Mouse (Mus musculus) limb, embryonic 12.5 days (tissue): ENCODE data around the gene Sigirr. TPM values are rescaled to one million over a fixed set of nuclear protein-coding genes. Genes with fewer than 3 reads are reported as not detected.

ENCODE experiments used
- ATAC-seq: fragments of 200-750 bp; cut with Nextera tagmentation; 2 replicates; pipeline ENCODE4 v1.8.0; 2017; ENCODE audit warnings: low read depth, moderate TSS enrichment; ENCODE audit not compliant: insufficient number of reproducible peaks, insufficient read depth, low FRiP score, low TSS enrichment
- H3K27ac ChIP-seq: fragments of 300-500 bp; sonication (generic); 2 replicates; pipeline ENCODE4 v1.5.1; 2016; ENCODE audit warnings: mild to moderate bottlenecking, moderate library complexity
- H3K27me3 ChIP-seq: fragments of 300-500 bp; sonication (generic); 2 replicates; pipeline ENCODE4 v1.6.1; 2016; ENCODE audit warnings: mild to moderate bottlenecking, moderate library complexity
- H3K36me3 ChIP-seq: fragments of 300-500 bp; sonication (generic); 2 replicates; pipeline ENCODE4 v1.6.1; 2016; ENCODE audit warnings: mild to moderate bottlenecking, moderate library complexity
- H3K4me1 ChIP-seq: fragments of 300-500 bp; sonication (generic); replicated peaks from 2 replicates; pipeline ENCODE4 v1.6.1; 2016
- H3K4me2 ChIP-seq: fragments of 300-500 bp; sonication (generic); 2 replicates; pipeline ENCODE4 v1.6.1; 2016; ENCODE audit warnings: mild to moderate bottlenecking, moderate library complexity
- H3K4me3 ChIP-seq: fragments of 300-500 bp; sonication (generic); replicated peaks from 2 replicates; pipeline ENCODE4 v1.5.1; 2016; ENCODE audit warnings: mild to moderate bottlenecking
- H3K9ac ChIP-seq: fragments of 300-500 bp; sonication (generic); replicated peaks from 2 replicates; pipeline ENCODE4 v1.6.1; 2016; ENCODE audit warnings: mild to moderate bottlenecking, moderate library complexity
- H3K9me3 ChIP-seq: fragments of 300-500 bp; sonication (generic); 2 replicates; pipeline ENCODE4 v1.6.1; 2016; ENCODE audit warnings: mild to moderate bottlenecking, moderate library complexity
- WGBS: fragments of 180-500 bp; shearing (Covaris S2); methylation state at CpG from one replicate; pipeline ENCODE4 v1.1.7; 2016; 5-methylcytosine and 5-hydroxymethylcytosine counted together
- polyA plus RNA-seq: library from polyadenylated mRNA; unstranded; fragments of >200 nt; fragmentation: Nextera tagmentation; extraction: Ambion mirVana; gene quantifications from 2 replicates; pipeline ENCODE4 v1.2.1, GENCODE M21; 2016

Sigirr gene
- polyA plus RNA-seq, 1 experiment from 2014 or later = 2.5 TPM

GRCm38 (mm10) chr7:141096649-141097056, 3.7 kb downstream of the Sigirr start:
- Histone ChIP-seq H3K36me3 (no peaks in the 10 kb centered on the region), H3K4me3 (no peak overlapping the region), H3K27me3 (peaks cover 69% of the 10 kb centered on the region), H3K9ac (no peak overlapping the region), H3K4me2 (no peak overlapping the region), H3K9me3 (no peaks in the 10 kb centered on the region), H3K4me1 (peaks cover 21% of the 10 kb centered on the region; the same call in 1 of the 2 replicates), H3K27ac (no peak overlapping the region)
- ATAC-seq = no peak
- WGBS = 48% methylated on average over 6 of the region's 6 CpGs

- Histone ChIP-seq H3K9me3 (no peaks in the 10 kb centered on the region), H3K4me2 (no peak overlapping the region), H3K4me1 (peaks cover 21% of the 10 kb centered on the region; the same call in 1 of the 2 replicates), H3K36me3 (no peaks in the 10 kb centered on the region), H3K27me3 (peaks cover 69% of the 10 kb centered on the region), H3K4me3 (no peak overlapping the region), H3K9ac (no peak overlapping the region), H3K27ac (no peak overlapping the region)
- WGBS = 88% methylated on average over 6 of the region's 6 CpGs
- ATAC-seq = no peak
Measured at GRCm38 (mm10) chr7:141096021-141096420, 4.4 kb downstream of the Sigirr start.

GRCm38 (mm10) chr7:141094487-141095205, 5.7 kb downstream of the Sigirr start:
- no peak overlapping the region for H3K4me3 ChIP-seq
- 57% methylated on average over 15 of the region's 15 CpGs for WGBS
- no peaks in the 10 kb centered on the region for H3K36me3 ChIP-seq
- ATAC-seq = no peak
- no peak overlapping the region for H3K4me2 ChIP-seq
- no peak overlapping the region for H3K27ac ChIP-seq
- H3K4me1 ChIP-seq = peaks cover 13% of the 10 kb centered on the region; the same call in 1 of the 2 replicates
- H3K27me3 ChIP-seq = peaks cover 68% of the 10 kb centered on the region
- no peak overlapping the region for H3K9ac ChIP-seq
- H3K9me3 ChIP-seq = no peaks in the 10 kb centered on the region

GRCm38 (mm10) chr7:141093950-141094349, 6.4 kb downstream of the Sigirr start:
- H3K36me3 ChIP-seq = no peaks in the 10 kb centered on the region
- WGBS = 82% methylated on average over 6 of the region's 6 CpGs

GRCm38 (mm10) chr7:141092051-141092735, 8.2 kb downstream of the Sigirr start:
- Histone ChIP-seq H3K27me3 (peaks cover 68% of the 10 kb centered on the region), H3K27ac (no peak overlapping the region), H3K36me3 (no peaks in the 10 kb centered on the region), H3K4me3 (peak overlapping the region; percentile 9), H3K4me2 (peak overlapping the region; percentile 44), H3K9me3 (no peaks in the 10 kb centered on the region), H3K4me1 (peaks cover 22% of the 10 kb centered on the region), H3K9ac (no peak overlapping the region)
- WGBS = 5% methylated on average over 37 of the region's 37 CpGs
- ATAC-seq = peak; percentile 75

More at GRCm38 (mm10) chr7:141093950-141094349, 6.4 kb downstream of the Sigirr start:
- peaks cover 68% of the 10 kb centered on the region for H3K27me3 ChIP-seq
- H3K4me2 ChIP-seq = no peak overlapping the region
- peaks cover 9% of the 10 kb centered on the region; the same call in 1 of the 2 replicates for H3K4me1 ChIP-seq
- no peak overlapping the region for H3K27ac ChIP-seq
- no peaks in the 10 kb centered on the region for H3K9me3 ChIP-seq
- no peak overlapping the region for H3K4me3 ChIP-seq
- no peak for ATAC-seq
- H3K9ac ChIP-seq = no peak overlapping the region

GRCm38 (mm10) chr7:141090228-141090627, 10.1 kb downstream of the Sigirr start:
- 69% methylated on average over 8 of the region's 8 CpGs for WGBS

GRCm38 (mm10) chr7:141088473-141088872, 11.9 kb downstream of the Sigirr start:
- Histone ChIP-seq H3K4me1 (peaks cover 16% of the 10 kb centered on the region), H3K9ac (0 out of 2 replicates have a peak overlapping the region, but pooled peaks have one; percentile 12), H3K27ac (no peak overlapping the region), H3K4me2 (peak overlapping the region; percentile 43), H3K27me3 (peaks cover 64% of the 10 kb centered on the region), H3K9me3 (no peaks in the 10 kb centered on the region), H3K4me3 (peak overlapping the region; percentile 16; the same call in 1 of the 2 replicates), H3K36me3 (no peaks in the 10 kb centered on the region)
- ATAC-seq = no peak
- WGBS = 10% methylated on average over 18 of the region's 18 CpGs

More at GRCm38 (mm10) chr7:141090228-141090627, 10.1 kb downstream of the Sigirr start:
- no peaks in the 10 kb centered on the region for H3K36me3 ChIP-seq
- H3K4me1 ChIP-seq = peaks cover 22% of the 10 kb centered on the region
- no peak overlapping the region for H3K9ac ChIP-seq
- no peaks in the 10 kb centered on the region for H3K9me3 ChIP-seq
- ATAC-seq = no peak
- no peak overlapping the region for H3K27ac ChIP-seq
- peaks cover 66% of the 10 kb centered on the region for H3K27me3 ChIP-seq
- no peak overlapping the region for H3K4me2 ChIP-seq
- H3K4me3 ChIP-seq = no peak overlapping the region

- Histone ChIP-seq H3K9ac (no peak overlapping the region), H3K4me3 (0 out of 2 replicates have a peak overlapping the region, but pooled peaks have one; percentile 16), H3K4me1 (peaks cover 16% of the 10 kb centered on the region), H3K27ac (no peak overlapping the region), H3K9me3 (no peaks in the 10 kb centered on the region), H3K4me2 (peak overlapping the region; percentile 43; the same call in 1 of the 2 replicates), H3K27me3 (peaks cover 59% of the 10 kb centered on the region), H3K36me3 (no peaks in the 10 kb centered on the region)
- no peak for ATAC-seq
- WGBS = 32% methylated on average over 8 of the region's 8 CpGs
Measured at GRCm38 (mm10) chr7:141087894-141088293, 12.5 kb downstream of the Sigirr start.

- Histone ChIP-seq H3K27me3 (peaks cover 29% of the 10 kb centered on the region), H3K9me3 (no peaks in the 10 kb centered on the region), H3K4me3 (peak overlapping the region; percentile 22), H3K9ac (0 out of 2 replicates have a peak overlapping the region, but pooled peaks have one; percentile 27), H3K27ac (peak overlapping the region; percentile 13), H3K4me1 (0 out of 2 replicates have a peak, but pooled peaks cover 10% of the 10 kb centered on the region), H3K4me2 (peak overlapping the region; percentile 31), H3K36me3 (no peaks in the 10 kb centered on the region)
- WGBS = 27% methylated on average over 34 of the region's 34 CpGs
- no peak for ATAC-seq
Measured at GRCm38 (mm10) chr7:141079481-141080449, 20.6 kb downstream of the Sigirr start.

- ATAC-seq = no peak
- 72% methylated on average over 4 of the region's 4 CpGs for WGBS
- Histone ChIP-seq H3K9me3 (no peaks in the 10 kb centered on the region), H3K4me2 (no peak overlapping the region), H3K4me3 (no peak overlapping the region), H3K4me1 (0 out of 2 replicates have a peak, but pooled peaks cover 10% of the 10 kb centered on the region), H3K36me3 (no peaks in the 10 kb centered on the region), H3K27me3 (peaks cover 29% of the 10 kb centered on the region), H3K9ac (no peak overlapping the region), H3K27ac (no peak overlapping the region)
Measured at GRCm38 (mm10) chr7:141078876-141079275, 21.5 kb downstream of the Sigirr start.
